Mouse (Mus musculus) MEL (cell line): ENCODE measurements around the gene Slc4a7.

Experiments
- CTCF ChIP-seq, 3 experiments: IDR thresholded peaks in 2 of 3; conservative IDR thresholded peaks in 1 of 3; 2 replicates each; pipeline ENCODE4 v1.5.1; 2011 to 2012; ENCODE audit warnings: low read length in 3 of 3, low read depth in 2 of 3, mild to moderate bottlenecking in 2 of 3, improper control_type of control experiment in 1 of 3, inconsistent platforms in 1 of 3, mixed read lengths in 1 of 3, moderate library complexity in 1 of 3; ENCODE audit not compliant: control insufficient read depth in 1 of 3, insufficient read depth in 1 of 3, poor library complexity in 1 of 3, severe bottlenecking in 1 of 3
- GATA1 ChIP-seq: IDR thresholded peaks from 2 replicates; pipeline ENCODE4 v1.6.1; 2011; ENCODE audit warnings: low read depth, low read length, improper control_type of control experiment
- MAX ChIP-seq: IDR thresholded peaks from 2 replicates; pipeline ENCODE4 v1.6.1; 2011; ENCODE audit warnings: low read length, improper control_type of control experiment
- POLR2A ChIP-seq, 2 experiments: IDR thresholded peaks; 2 replicates each; pipeline ENCODE4 v1.6.1; 2011 to 2012; ENCODE audit warnings: low read length in 2 of 2, mild to moderate bottlenecking in 2 of 2, control low read depth in 1 of 2, improper control_type of control experiment in 1 of 2, low read depth in 1 of 2, moderate library complexity in 1 of 2; ENCODE audit not compliant: control insufficient read depth in 1 of 2, insufficient read depth in 1 of 2, poor library complexity in 1 of 2

- no peak for TF ChIP-seq CTCF (IDR thresholded peaks at IDR 0.05 in 2 of 3, conservative IDR thresholded peaks at IDR 0.05 in 1 of 3; ENCODE audit: control insufficient read depth in 1 of 3, insufficient read depth in 1 of 3, low read depth in 2 of 3, low read length in 3 of 3, poor library complexity in 1 of 3, severe bottlenecking in 1 of 3)
- TF ChIP-seq POLR2A (IDR thresholded peaks at IDR 0.05; ENCODE audit: control insufficient read depth in 1 of 2, insufficient read depth in 1 of 2, low read depth in 1 of 2, low read length in 2 of 2, poor library complexity in 1 of 2) = no peak
- no peak for TF ChIP-seq GATA1
- TF ChIP-seq MAX = no peak
Observed at GRCm38 (mm10) chr14:14716843-14717242, 14.8 kb downstream of the Slc4a7 start.
